Mouse (Mus musculus) ES-Bruce4 (cell line): ENCODE measurements at regions not wholly inside any gene's neighbourhood (a gene's known extent, or its start where the extent isn't known, plus 50 kb on each side); places are given as distances from the start of the nearest gene placed in this dataset.
A peak's percentile ranks its signal among the peaks of the same experiment; 100 is the strongest.

Experiments used
- H3K27ac ChIP-seq: 2 replicates; pipeline ENCODE4 v1.5.1; 2012; ENCODE audit warnings: low read length, inconsistent platforms; ENCODE audit not compliant: insufficient read depth
- H3K27me3 ChIP-seq: 2 replicates; pipeline ENCODE4 v1.6.1; 2012; ENCODE audit warnings: mild to moderate bottlenecking, low read length, inconsistent platforms; ENCODE audit not compliant: control insufficient read depth, poor library complexity, insufficient read depth, severe bottlenecking
- H3K36me3 ChIP-seq: 2 replicates; pipeline ENCODE4 v1.6.1; 2012; ENCODE audit warnings: inconsistent platforms, mild to moderate bottlenecking, low read length, moderate library complexity; ENCODE audit not compliant: control insufficient read depth, poor library complexity, insufficient read depth, severe bottlenecking
- H3K4me1 ChIP-seq: one replicate; pipeline ENCODE4 v1.8.1; 2011; ENCODE audit warnings: low read length; ENCODE audit not compliant: control insufficient read depth, insufficient read depth
- H3K4me3 ChIP-seq: 2 replicates; pipeline ENCODE4 v1.5.1; 2011; ENCODE audit warnings: low read depth, mild to moderate bottlenecking, low read length
- H3K9ac ChIP-seq: 2 replicates; pipeline ENCODE4 v1.6.1; 2012; ENCODE audit warnings: low read depth, mild to moderate bottlenecking, inconsistent platforms; ENCODE audit not compliant: poor library complexity, severe bottlenecking
- H3K9me3 ChIP-seq: replicated peaks from 2 replicates; pipeline ENCODE4 v1.6.1; 2012; ENCODE audit warnings: mild to moderate bottlenecking, low read length, inconsistent platforms; ENCODE audit not compliant: control insufficient read depth, poor library complexity, insufficient read depth, severe bottlenecking
- CTCF ChIP-seq: IDR thresholded peaks from one replicate; pipeline ENCODE4 v1.8.1; 2011; ENCODE audit warnings: low read depth, low read length
- EP300 ChIP-seq: IDR thresholded peaks from 2 replicates; pipeline ENCODE4 v1.6.1; 2011; ENCODE audit warnings: low read depth, low read length; ENCODE audit not compliant: insufficient read depth
- POLR2A ChIP-seq: IDR thresholded peaks from one replicate; pipeline ENCODE4 v1.8.1; 2011; ENCODE audit warnings: low read length; ENCODE audit not compliant: insufficient read depth

- Histone ChIP-seq H3K27ac (0 out of 2 replicates have a peak overlapping the region, but pooled peaks have one; percentile 3), H3K4me3 (no peak overlapping the region), H3K9ac (no peak overlapping the region), H3K36me3 (no peaks in the 10 kb centered on the region), H3K9me3 (no peaks in the 10 kb centered on the region), H3K4me1 (peaks cover 16% of the 10 kb centered on the region), H3K27me3 (no peaks in the 10 kb centered on the region)
- TF ChIP-seq CTCF, result no peak
- TF ChIP-seq EP300, result no peak
Measured at GRCm38 (mm10) chr5:118452052-118452451, 108.4 kb upstream of the Med13l start.

- no peak for TF ChIP-seq EP300
- TF ChIP-seq POLR2A, result no peak
- TF ChIP-seq CTCF, result no peak
Measured at GRCm38 (mm10) chr5:118454096-118454495, 106.4 kb upstream of the Med13l start.

GRCm38 (mm10) chr5:118458727-118459390 is 101.6 kb upstream of the Med13l start:
- Histone ChIP-seq H3K27me3 (no peaks in the 10 kb centered on the region), H3K4me3 (peak overlapping the region; percentile 61), H3K4me1 (no peaks in the 10 kb centered on the region), H3K9me3 (no peaks in the 10 kb centered on the region), H3K36me3 (no peaks in the 10 kb centered on the region), H3K9ac (peak overlapping the region; percentile 39), H3K27ac (peak overlapping the region; percentile 58)
- TF ChIP-seq CTCF (no peak), EP300 (0 out of 2 replicates have a peak, but pooled peaks have one; percentile 39), POLR2A (no peak)

More at GRCm38 (mm10) chr5:118454096-118454495, 106.4 kb upstream of the Med13l start:
- Histone ChIP-seq H3K36me3 (no peaks in the 10 kb centered on the region), H3K9ac (no peak overlapping the region), H3K4me1 (peaks cover 7% of the 10 kb centered on the region), H3K9me3 (no peaks in the 10 kb centered on the region), H3K27ac (no peak overlapping the region), H3K4me3 (no peak overlapping the region), H3K27me3 (no peaks in the 10 kb centered on the region)

- peak overlapping the region; percentile 39 for H3K9ac ChIP-seq
- no peak for TF ChIP-seq CTCF
- TF ChIP-seq POLR2A, result no peak
- H3K4me3 ChIP-seq, result peak overlapping the region; percentile 61
- H3K36me3 ChIP-seq, result no peaks in the 10 kb centered on the region
- H3K4me1 ChIP-seq, result peaks cover 3% of the 10 kb centered on the region
- no peaks in the 10 kb centered on the region for H3K27me3 ChIP-seq
- H3K9me3 ChIP-seq, result no peaks in the 10 kb centered on the region
- 0 out of 2 replicates have a peak overlapping the region, but pooled peaks have one; percentile 4 for H3K27ac ChIP-seq
Measured at GRCm38 (mm10) chr5:118459391-118459792, 101.1 kb upstream of the Med13l start.

DNA sequence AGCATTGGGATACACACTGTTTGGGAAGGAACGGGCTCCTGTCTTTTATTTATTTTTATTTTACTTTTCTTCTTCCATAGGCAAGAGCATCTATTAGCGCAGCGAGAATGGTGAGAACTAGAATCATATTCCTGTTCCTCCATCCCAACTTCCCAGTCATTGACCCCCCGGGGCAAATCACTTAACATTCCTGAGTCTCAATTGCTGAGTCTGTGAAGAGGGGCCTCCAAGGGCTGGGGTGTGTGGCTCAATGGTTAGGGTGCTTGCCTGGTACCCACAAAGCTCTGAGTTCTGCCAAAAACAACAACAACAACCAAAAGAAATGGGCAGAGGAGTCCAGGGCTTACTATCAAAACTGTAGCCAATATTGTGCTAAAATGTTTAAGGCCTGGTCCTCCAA is 98.5 kb upstream of the Med13l start:
- H3K9me3 ChIP-seq, result no peaks in the 10 kb centered on the region
- TF ChIP-seq EP300, result no peak
- no peak for TF ChIP-seq CTCF
- TF ChIP-seq POLR2A, result no peak
- no peak overlapping the region for H3K4me3 ChIP-seq
- no peaks in the 10 kb centered on the region for H3K27me3 ChIP-seq
- H3K9ac ChIP-seq, result no peak overlapping the region
- H3K36me3 ChIP-seq, result no peaks in the 10 kb centered on the region
- H3K4me1 ChIP-seq, result peaks cover 8% of the 10 kb centered on the region
- H3K27ac ChIP-seq, result no peak overlapping the region

- Histone ChIP-seq H3K9me3 (no peaks in the 10 kb centered on the region), H3K4me1 (peaks cover 8% of the 10 kb centered on the region), H3K36me3 (no peaks in the 10 kb centered on the region), H3K27me3 (no peaks in the 10 kb centered on the region), H3K27ac (peak overlapping the region; percentile 57), H3K4me3 (peak overlapping the region; percentile 77), H3K9ac (peak overlapping the region; percentile 69)
- TF ChIP-seq EP300, result 0 out of 2 replicates have a peak, but pooled peaks have one; percentile 50
- TF ChIP-seq POLR2A, result peak; percentile 43
- TF ChIP-seq CTCF, result no peak
Measured at GRCm38 (mm10) chr5:118464931-118465801, 95.3 kb upstream of the Med13l start.
